Mouse (Mus musculus): ENCODE measurements at regions not wholly inside any gene's neighbourhood (a gene's known extent, or its start where the extent isn't known, plus 50 kb on each side); places are given as distances from the start of the nearest gene placed in this dataset.

- WGBS, result 81% methylated on average over 2 of the region's 2 CpGs
These were observed 600.4 kb downstream of the Gm19410 start for GRCm38 (mm10) chr8:36365945-36366344.

GRCm38 (mm10) chr8:36376579-36377350 lies 611.2 kb downstream of the Gm19410 start:
- no peak overlapping the region for H3K9ac ChIP-seq (replicated peaks)
- no peak overlapping the region for H3K4me3 ChIP-seq (replicated peaks)
- no peak for ATAC-seq
- no peak overlapping the region for H3K27ac ChIP-seq
- 0 out of 2 replicates have a peak, but pooled peaks cover 3% of the 10 kb centered on the region for H3K4me1 ChIP-seq (replicated peaks)
- WGBS, result 64% methylated on average over 5 of the region's 5 CpGs
- H3K27me3 ChIP-seq, result no peaks in the 10 kb centered on the region
- H3K9me3 ChIP-seq, result no peaks in the 10 kb centered on the region
- no peak overlapping the region for H3K4me2 ChIP-seq (replicated peaks)
- H3K36me3 ChIP-seq, result no peaks in the 10 kb centered on the region

More at GRCm38 (mm10) chr8:36365945-36366344, 600.4 kb downstream of the Gm19410 start:
- H3K36me3 ChIP-seq, result no peaks in the 10 kb centered on the region
- no peak overlapping the region for H3K27ac ChIP-seq
- no peaks in the 10 kb centered on the region for H3K4me1 ChIP-seq (replicated peaks)
- H3K27me3 ChIP-seq, result no peaks in the 10 kb centered on the region
- H3K4me3 ChIP-seq (replicated peaks), result no peak overlapping the region
- H3K9me3 ChIP-seq, result no peaks in the 10 kb centered on the region
- H3K9ac ChIP-seq (replicated peaks), result no peak overlapping the region
- no peak for ATAC-seq
- H3K4me2 ChIP-seq (replicated peaks), result no peak overlapping the region

DNA sequence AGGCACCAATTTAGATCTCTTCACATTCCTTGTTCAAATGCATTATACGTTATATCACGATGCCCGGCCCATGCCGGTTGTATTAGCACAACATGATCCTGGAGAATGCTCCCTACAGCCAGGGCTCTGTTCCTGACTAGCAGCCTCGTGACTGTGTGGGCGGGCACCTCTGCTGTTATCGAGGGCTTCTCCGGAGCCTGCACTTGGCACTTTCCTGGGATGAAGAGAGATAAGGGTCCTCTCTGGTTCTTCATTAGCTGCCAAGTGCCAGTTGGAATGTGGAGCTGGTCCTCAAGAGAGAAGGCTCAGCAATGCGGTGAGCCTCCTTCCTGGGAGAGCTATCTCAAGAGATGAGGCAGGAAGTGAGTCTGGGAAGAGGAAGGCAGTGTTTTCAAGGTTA lies 598.9 kb upstream of the AI429214 start:
- Histone ChIP-seq H3K4me2 (replicated peaks) (no peak overlapping the region), H3K4me1 (replicated peaks) (no peaks in the 10 kb centered on the region), H3K9ac (replicated peaks) (no peak overlapping the region), H3K4me3 (replicated peaks) (no peak overlapping the region), H3K9me3 (no peaks in the 10 kb centered on the region), H3K27ac (no peak overlapping the region), H3K27me3 (no peaks in the 10 kb centered on the region), H3K36me3 (no peaks in the 10 kb centered on the region)
- no peak for ATAC-seq
- 92% methylated on average over 9 of the region's 9 CpGs for WGBS

DNA sequence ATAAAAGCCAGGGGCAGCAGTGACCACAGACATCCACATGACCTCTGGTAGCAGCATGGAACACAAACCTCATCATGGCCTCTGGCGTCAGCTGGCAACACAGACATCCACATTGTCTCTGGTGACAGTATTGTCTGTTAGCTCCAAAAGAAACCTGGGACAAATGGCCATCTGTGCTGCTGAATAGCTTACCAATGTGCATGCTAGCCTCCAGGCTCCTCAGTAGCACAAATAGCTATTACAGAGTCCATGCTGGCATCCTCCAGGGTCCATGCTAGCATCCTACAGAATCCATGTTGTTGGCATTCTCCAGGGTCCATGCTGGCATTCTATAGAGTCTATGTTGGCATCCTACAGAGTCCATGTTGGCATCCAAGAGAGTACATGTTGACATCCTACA lies 596.9 kb upstream of the AI429214 start:
- H3K4me2 ChIP-seq (replicated peaks), result no peak overlapping the region
- H3K27me3 ChIP-seq, result no peaks in the 10 kb centered on the region
- ATAC-seq, result no peak
- no peak overlapping the region for H3K4me3 ChIP-seq (replicated peaks)
- no peaks in the 10 kb centered on the region for H3K4me1 ChIP-seq (replicated peaks)
- no peaks in the 10 kb centered on the region for H3K9me3 ChIP-seq
- 79% methylated on average over 1 of the region's 1 CpGs for WGBS
- H3K36me3 ChIP-seq, result no peaks in the 10 kb centered on the region
- H3K27ac ChIP-seq, result no peak overlapping the region
- H3K9ac ChIP-seq (replicated peaks), result no peak overlapping the region

DNA sequence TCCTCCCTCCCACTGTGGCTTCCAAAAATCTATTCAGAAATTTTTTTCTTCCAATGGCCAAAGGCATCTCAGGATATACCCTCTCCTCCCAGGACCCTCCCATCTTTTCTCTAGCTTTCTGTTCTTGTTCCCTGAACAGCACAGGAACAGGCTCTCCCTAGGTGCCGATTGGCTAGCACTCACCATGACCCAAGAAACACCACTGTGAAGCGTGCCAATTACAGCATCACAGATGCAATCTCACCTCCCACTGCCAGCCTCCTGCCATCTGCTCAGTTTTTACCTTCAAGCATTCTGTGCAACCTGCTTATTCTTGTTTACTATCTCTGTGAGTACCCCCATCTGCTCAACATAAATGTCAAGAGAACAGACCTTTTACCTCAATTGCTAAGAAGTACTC lies 586.7 kb upstream of the AI429214 start:
- H3K9me3 ChIP-seq, result no peaks in the 10 kb centered on the region
- H3K4me1 ChIP-seq (replicated peaks), result no peaks in the 10 kb centered on the region
- H3K4me2 ChIP-seq (replicated peaks), result no peak overlapping the region
- no peaks in the 10 kb centered on the region for H3K27me3 ChIP-seq
- no peak overlapping the region for H3K27ac ChIP-seq
- no peaks in the 10 kb centered on the region for H3K36me3 ChIP-seq
- no peak overlapping the region for H3K4me3 ChIP-seq (replicated peaks)
- WGBS, result 85% methylated on average over 2 of the region's 2 CpGs
- H3K9ac ChIP-seq (replicated peaks), result no peak overlapping the region
- ATAC-seq, result no peak
